Mouse (Mus musculus) MEL (cell line): Measurements from ENCODE around the gene Kcnj15. TPM values are rescaled to one million over a fixed set of nuclear protein-coding genes. Genes with fewer than 3 reads are reported as not detected.

Source experiments
- DNase-seq: peaks from one replicate; pipeline ENCODE4 v3.0.0; 2011; ENCODE audit warnings: low read depth, low spot score
- H3K27ac ChIP-seq: 2 replicates; pipeline ENCODE4 v1.5.1; 2012; ENCODE audit warnings: low read depth, mild to moderate bottlenecking, control low read depth, low read length, moderate library complexity; ENCODE audit not compliant: control insufficient read depth
- H3K27me3 ChIP-seq, 2 experiments: fragments of 150-350 bp in 1 of 2; sonication (generic) in 1 of 2; 2 replicates each; pipeline ENCODE4 v1.6.1; 2012; ENCODE audit warnings: low read length in 2 of 2, mild to moderate bottlenecking in 2 of 2, improper control_type of control experiment in 1 of 2, moderate library complexity in 1 of 2; ENCODE audit not compliant: insufficient read depth in 2 of 2, control insufficient read depth in 1 of 2
- H3K36me3 ChIP-seq, 2 experiments: 2 replicates each; pipeline ENCODE4 v1.6.1; 2012 to 2014; ENCODE audit warnings: low read length in 2 of 2, improper control_type of control experiment in 1 of 2, inconsistent platforms in 1 of 2, mild to moderate bottlenecking in 1 of 2; ENCODE audit not compliant: insufficient read depth in 2 of 2, control insufficient read depth in 1 of 2
- H3K4me1 ChIP-seq, 2 experiments: fragments of 150-350 bp in 1 of 2; sonication (generic) in 1 of 2; 2 replicates each; pipeline ENCODE4 v1.6.1; 2012; ENCODE audit warnings: low read length in 2 of 2, improper control_type of control experiment in 1 of 2, mild to moderate bottlenecking in 1 of 2; ENCODE audit not compliant: insufficient read depth in 2 of 2, control insufficient read depth in 1 of 2
- H3K4me3 ChIP-seq, 2 experiments: fragments of 150-350 bp in 1 of 2; sonication (generic) in 1 of 2; 2 replicates each; pipeline ENCODE4 v1.5.1; 2012; ENCODE audit warnings: low read depth in 2 of 2, low read length in 2 of 2, mild to moderate bottlenecking in 2 of 2, moderate library complexity in 2 of 2, control low read depth in 1 of 2, improper control_type of control experiment in 1 of 2; ENCODE audit not compliant: control insufficient read depth in 1 of 2, insufficient read depth in 1 of 2
- H3K79me2 ChIP-seq: 2 replicates; pipeline ENCODE4 v1.6.1; 2012; ENCODE audit warnings: mild to moderate bottlenecking, low read length, moderate library complexity; ENCODE audit not compliant: control insufficient read depth, poor library complexity, insufficient read depth
- H3K9ac ChIP-seq: 2 replicates; pipeline ENCODE4 v1.6.1; 2012; ENCODE audit warnings: low read depth, mild to moderate bottlenecking, control low read depth, low read length, moderate library complexity; ENCODE audit not compliant: control insufficient read depth, poor library complexity, severe bottlenecking
- H3K9me3 ChIP-seq: fragments of 150-350 bp; sonication (generic); replicated peaks from 2 replicates; pipeline ENCODE4 v1.6.1; 2012; ENCODE audit warnings: mild to moderate bottlenecking, low read length, improper control_type of control experiment, moderate library complexity; ENCODE audit not compliant: insufficient read depth
- BHLHE40 ChIP-seq: IDR thresholded peaks from 2 replicates; pipeline ENCODE4 v1.6.1; 2012; ENCODE audit warnings: low read depth, mild to moderate bottlenecking, inconsistent platforms, low read length, improper control_type of control experiment, borderline replicate concordance
- CTCF ChIP-seq, 3 experiments: IDR thresholded peaks in 2 of 3; conservative IDR thresholded peaks in 1 of 3; 2 replicates each; pipeline ENCODE4 v1.5.1; 2011 to 2012; ENCODE audit warnings: low read length in 3 of 3, low read depth in 2 of 3, mild to moderate bottlenecking in 2 of 3, improper control_type of control experiment in 1 of 3, inconsistent platforms in 1 of 3, mixed read lengths in 1 of 3, moderate library complexity in 1 of 3; ENCODE audit not compliant: control insufficient read depth in 1 of 3, insufficient read depth in 1 of 3, poor library complexity in 1 of 3, severe bottlenecking in 1 of 3
- E2F4 ChIP-seq: IDR thresholded peaks from 2 replicates; pipeline ENCODE4 v1.6.1; 2011; ENCODE audit warnings: low read depth, low read length, improper control_type of control experiment, borderline replicate concordance
- ELF1 ChIP-seq: IDR thresholded peaks from 2 replicates; pipeline ENCODE4 v1.6.1; 2014; ENCODE audit warnings: low read depth, mild to moderate bottlenecking, inconsistent platforms, low read length, improper control_type of control experiment, moderate library complexity
- ETS1 ChIP-seq: IDR thresholded peaks from 2 replicates; pipeline ENCODE4 v1.6.1; 2012; ENCODE audit warnings: low read depth, mild to moderate bottlenecking, inconsistent platforms, low read length, improper control_type of control experiment, moderate library complexity
- GABPA ChIP-seq: IDR thresholded peaks from 2 replicates; pipeline ENCODE4 v1.6.1; 2012; ENCODE audit warnings: low read depth, mild to moderate bottlenecking, inconsistent platforms, low read length, improper control_type of control experiment, moderate library complexity
- GATA1 ChIP-seq: IDR thresholded peaks from 2 replicates; pipeline ENCODE4 v1.6.1; 2011; ENCODE audit warnings: low read depth, low read length, improper control_type of control experiment
- HCFC1 ChIP-seq: IDR thresholded peaks from 2 replicates; pipeline ENCODE4 v1.6.1; 2012; ENCODE audit warnings: low read depth, mild to moderate bottlenecking, inconsistent platforms, low read length, improper control_type of control experiment, moderate library complexity
- KAT2A ChIP-seq: conservative IDR thresholded peaks from 2 replicates; pipeline ENCODE4 v1.6.1; 2012; ENCODE audit warnings: low read depth, low read length, improper control_type of control experiment, inconsistent platforms
- MAFK ChIP-seq: IDR thresholded peaks from 2 replicates; pipeline ENCODE4 v1.6.1; 2011; ENCODE audit warnings: low read depth, mild to moderate bottlenecking, low read length, improper control_type of control experiment, borderline replicate concordance
- MAX ChIP-seq: IDR thresholded peaks from 2 replicates; pipeline ENCODE4 v1.6.1; 2011; ENCODE audit warnings: low read length, improper control_type of control experiment
- MAZ ChIP-seq: IDR thresholded peaks from 2 replicates; pipeline ENCODE4 v1.6.1; 2012; ENCODE audit warnings: low read depth, mild to moderate bottlenecking, inconsistent platforms, low read length, improper control_type of control experiment
- MEF2A ChIP-seq: IDR thresholded peaks from 2 replicates; pipeline ENCODE4 v1.6.1; 2014; ENCODE audit warnings: low read depth, mild to moderate bottlenecking, inconsistent platforms, low read length, improper control_type of control experiment; ENCODE audit not compliant: poor library complexity, insufficient replicate concordance, severe bottlenecking; ENCODE audit errors: extremely low read depth
- MXI1 ChIP-seq: IDR thresholded peaks from 2 replicates; pipeline ENCODE4 v1.6.1; 2011; ENCODE audit warnings: mild to moderate bottlenecking, low read depth, low read length, improper control_type of control experiment
- MYB ChIP-seq: IDR thresholded peaks from 2 replicates; pipeline ENCODE4 v1.6.1; 2011; ENCODE audit warnings: mild to moderate bottlenecking, low read depth, low read length, improper control_type of control experiment
- MYC ChIP-seq: IDR thresholded peaks from 2 replicates; pipeline ENCODE4 v1.6.1; 2011; ENCODE audit warnings: low read depth, mild to moderate bottlenecking, low read length, improper control_type of control experiment, moderate library complexity
- NELFE ChIP-seq: IDR thresholded peaks from 2 replicates; pipeline ENCODE4 v1.6.1; 2011; ENCODE audit warnings: low read depth, low read length, improper control_type of control experiment
- POLR2A ChIP-seq, 2 experiments: IDR thresholded peaks; 2 replicates each; pipeline ENCODE4 v1.6.1; 2011 to 2012; ENCODE audit warnings: low read length in 2 of 2, mild to moderate bottlenecking in 2 of 2, control low read depth in 1 of 2, improper control_type of control experiment in 1 of 2, low read depth in 1 of 2, moderate library complexity in 1 of 2; ENCODE audit not compliant: control insufficient read depth in 1 of 2, insufficient read depth in 1 of 2, poor library complexity in 1 of 2
- POLR2AphosphoS2 ChIP-seq: IDR thresholded peaks from 2 replicates; pipeline ENCODE4 v1.6.1; 2011; ENCODE audit warnings: low read length, improper control_type of control experiment
- POLR2AphosphoS5 ChIP-seq: IDR thresholded peaks from 2 replicates; pipeline ENCODE4 v1.6.1; 2012; ENCODE audit warnings: low read depth, borderline replicate concordance, mild to moderate bottlenecking, inconsistent platforms, low read length, moderate library complexity, mixed read lengths
- RAD21 ChIP-seq: IDR thresholded peaks from 2 replicates; pipeline ENCODE4 v1.6.1; 2011; ENCODE audit warnings: mild to moderate bottlenecking, low read depth, low read length, improper control_type of control experiment
- RCOR1 ChIP-seq: IDR thresholded peaks from 2 replicates; pipeline ENCODE4 v1.6.1; 2012; ENCODE audit warnings: low read depth, mild to moderate bottlenecking, inconsistent platforms, low read length, improper control_type of control experiment
- SMC3 ChIP-seq: IDR thresholded peaks from 2 replicates; pipeline ENCODE4 v1.6.1; 2011; ENCODE audit warnings: low read depth, low read length, improper control_type of control experiment
- TAL1 ChIP-seq: IDR thresholded peaks from 2 replicates; pipeline ENCODE4 v1.6.1; 2012; ENCODE audit warnings: mild to moderate bottlenecking, inconsistent platforms, low read length, moderate library complexity, mixed read lengths
- UBTF ChIP-seq: IDR thresholded peaks from 2 replicates; pipeline ENCODE4 v1.6.1; 2012; ENCODE audit warnings: low read depth, mild to moderate bottlenecking, inconsistent platforms, low read length, improper control_type of control experiment, moderate library complexity, borderline replicate concordance; ENCODE audit not compliant: insufficient read depth
- USF2 ChIP-seq, 2 experiments: IDR thresholded peaks; 2 replicates each; pipeline ENCODE4 v1.6.1; 2011 to 2012; ENCODE audit warnings: improper control_type of control experiment in 2 of 2, low read length in 2 of 2, borderline replicate concordance in 1 of 2, inconsistent platforms in 1 of 2, low read depth in 1 of 2, mild to moderate bottlenecking in 1 of 2; ENCODE audit not compliant: insufficient read depth in 1 of 2
- ZKSCAN1 ChIP-seq: IDR thresholded peaks from 2 replicates; pipeline ENCODE4 v1.6.1; 2012; ENCODE audit warnings: low read depth, mild to moderate bottlenecking, inconsistent platforms, low read length, improper control_type of control experiment, moderate library complexity
- ZMIZ1 ChIP-seq: IDR thresholded peaks from 2 replicates; pipeline ENCODE4 v1.6.1; 2012; ENCODE audit warnings: low read depth, mild to moderate bottlenecking, inconsistent platforms, low read length, improper control_type of control experiment, moderate library complexity
- ZNF384 ChIP-seq: IDR thresholded peaks from 2 replicates; pipeline ENCODE4 v1.6.1; 2012; ENCODE audit warnings: low read depth, mild to moderate bottlenecking, inconsistent platforms, low read length, improper control_type of control experiment
- polyA plus RNA-seq, 2 experiments: library from polyadenylated mRNA; stranded (reverse) in 1 of 2; unstranded in 1 of 2; fragments of >175 nt in 1 of 2; fragments of >200 nt in 1 of 2; gene quantifications; 2 replicates each; pipeline versions ENCODE4 v1.2.1 to v1.2.4; 2012; ENCODE audit warnings: low replicate concordance in 2 of 2, low read depth in 1 of 2; ENCODE audit not compliant: insufficient read length in 2 of 2, insufficient read depth in 1 of 2, missing spikeins in 1 of 2
- total RNA-seq: library from RNA; depleted of rRNA; stranded (reverse); fragments of 300-350 nt; gene quantifications from 2 replicates; pipeline ENCODE4 v1.2.3, GENCODE M21; 2012; rRNA removed

Gene Kcnj15
- total RNA-seq: not detected in 2 replicates
- polyA plus RNA-seq: not detected

DNA sequence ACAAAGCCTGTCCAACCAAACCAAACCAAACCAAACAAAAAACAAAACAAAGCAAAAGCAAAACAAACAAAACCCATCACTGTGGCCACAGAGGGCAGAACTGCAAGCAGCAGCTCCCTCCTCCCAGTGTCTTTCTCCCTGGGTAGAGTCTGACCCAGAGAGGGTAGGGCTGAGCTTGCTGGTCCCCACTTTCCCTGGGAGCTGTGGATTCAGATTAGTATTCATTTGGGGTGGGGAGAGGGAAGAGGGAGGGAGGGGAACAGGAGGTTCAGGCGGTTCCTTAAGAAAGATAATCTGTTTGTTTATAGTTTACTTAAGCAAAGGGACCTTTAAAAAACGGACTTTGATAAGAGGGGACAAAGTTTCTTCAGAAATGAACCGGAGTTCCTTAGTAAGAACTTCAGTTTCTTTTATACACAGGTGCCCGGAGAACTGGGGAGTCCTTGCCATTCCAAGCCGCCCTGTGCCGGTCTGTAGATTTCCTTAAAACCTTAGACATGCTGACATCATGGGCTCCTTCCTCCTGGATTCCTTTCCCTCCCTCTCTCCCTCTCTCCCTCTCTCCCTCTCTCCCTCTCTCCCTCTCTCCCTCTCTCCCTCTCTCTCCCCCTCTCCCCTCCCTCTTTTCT is at the start of gene Kcnj15:
Gene Kcnj15, plus strand, starts transcription at position 293 of the 629 bp plus-strand sequence.
- H3K27me3 ChIP-seq: no peaks in the 10 kb centered on the region
- no peak for DNase-seq
- H3K27ac ChIP-seq: no peak within 1 kb of the TSS
- H3K9ac ChIP-seq: no peak within 1 kb of the TSS
- no peaks in the 10 kb centered on the region for H3K9me3 ChIP-seq
- H3K4me1 ChIP-seq: no peaks in the 10 kb centered on the region
- H3K36me3 ChIP-seq: no peaks in the 10 kb centered on the region
- no peak within 1 kb of the TSS for H3K4me3 ChIP-seq
- TF ChIP-seq ZMIZ1 (no peak), ELF1 (no peak), POLR2AphosphoS5 (no peak), MEF2A (no peak), MAFK (no peak), ETS1 (no peak), MXI1 (no peak), ZKSCAN1 (no peak), RAD21 (no peak), MAX (no peak), MAZ (no peak), MYC (no peak), GATA1 (no peak), ZNF384 (no peak), HCFC1 (no peak), E2F4 (no peak), POLR2A (IDR thresholded peaks at IDR 0.05; ENCODE audit: control insufficient read depth in 1 of 2, insufficient read depth in 1 of 2, low read depth in 1 of 2, low read length in 2 of 2, poor library complexity in 1 of 2) (no peak), TAL1 (no peak), GABPA (no peak), NELFE (no peak)
- no peaks in the 10 kb centered on the region for H3K79me2 ChIP-seq

DNA sequence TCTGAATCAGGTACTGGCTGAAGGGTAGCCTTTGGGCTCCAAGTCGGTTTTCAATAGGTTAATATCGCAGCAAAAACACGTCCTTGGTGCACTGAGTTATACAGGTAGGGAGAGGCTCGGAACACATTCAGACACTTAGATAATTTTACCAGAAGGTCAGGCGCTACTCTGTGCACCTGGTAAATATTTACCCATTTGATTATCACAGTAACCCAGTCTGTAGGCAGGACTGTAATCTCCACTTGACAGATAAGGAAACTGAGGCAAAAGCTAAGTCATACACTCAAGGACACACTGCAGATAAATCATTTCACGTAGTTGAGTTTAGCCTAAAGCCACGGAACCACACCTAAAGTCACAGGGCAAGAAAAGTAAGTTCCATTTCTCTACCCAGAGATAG is 49.1 kb upstream of the Kcnj15 start:
- TF ChIP-seq MAX (no peak), GABPA (no peak), USF2 (IDR thresholded peaks at IDR 0.05; ENCODE audit: borderline replicate concordance in 1 of 2, insufficient read depth in 1 of 2, low read depth in 1 of 2, low read length in 2 of 2) (no peak), BHLHE40 (no peak), KAT2A (no peak), UBTF (no peak), SMC3 (no peak), MXI1 (no peak), MYB (no peak), RCOR1 (no peak), MAFK (no peak), POLR2AphosphoS2 (no peak), MEF2A (no peak), CTCF (IDR thresholded peaks at IDR 0.05 in 2 of 3, conservative IDR thresholded peaks at IDR 0.05 in 1 of 3; ENCODE audit: control insufficient read depth in 1 of 3, insufficient read depth in 1 of 3, low read depth in 2 of 3, low read length in 3 of 3, poor library complexity in 1 of 3, severe bottlenecking in 1 of 3) (no peak), NELFE (no peak), RAD21 (no peak)
- TF ChIP-seq, all 39 proteins: peak for 0
- H3K27me3 ChIP-seq: no peaks in the 10 kb centered on the region
- no peak overlapping the region for H3K4me3 ChIP-seq
- H3K4me1 ChIP-seq: no peaks in the 10 kb centered on the region
- DNase-seq: no peak
- H3K36me3 ChIP-seq: no peaks in the 10 kb centered on the region
- no peaks in the 10 kb centered on the region for H3K79me2 ChIP-seq
- no peak overlapping the region for H3K9ac ChIP-seq
- H3K27ac ChIP-seq: no peak overlapping the region
- H3K9me3 ChIP-seq: no peaks in the 10 kb centered on the region
